ENCODE assay signal across 18 mouse cellular contexts in genomic region chr14:76478076-76478475, GRCm38 (mm10).
DNase-seq lines count a peak whose midpoint lies in the region; ATAC-seq and TF ChIP-seq lines count a peak whose summit lies in the region.
"Had no signal": no experiment of that assay in that cellular context is flagged by ENCODE, and none has a peak within 500 bp of the region (broad histone marks: within the 10 kb centered on the region; RNA-seq: fewer than 3 reads in every experiment).

No protein-coding gene starts in this region.

- no peaks in the 10 kb centered on the region for H3K27me3 ChIP-seq in hindbrain, embryonic 14.5 days (ENCODE audit: control insufficient read depth, insufficient read depth, low read length)
- no peaks in the 10 kb centered on the region for H3K27me3 ChIP-seq in hindbrain, embryonic 13.5 days
- H3K27me3 ChIP-seq in testis, adult 2 months (ENCODE audit: control insufficient read depth, insufficient read depth, low read length), result no peaks in the 10 kb centered on the region
- H3K27me3 ChIP-seq in midbrain, postnatal 0 days (ENCODE audit: insufficient read depth, low read length), result no peaks in the 10 kb centered on the region
- H3K27me3 ChIP-seq: embryonic facial prominence, embryonic 13.5 days; forebrain, embryonic 13.5 days; hindbrain, embryonic 12.5 days; Patski had no signal

- WGBS in hindbrain, embryonic 14.5 days, result 50% methylated on average over 2 of the region's 2 CpGs
- WGBS in hindbrain, embryonic 13.5 days, result 75% methylated on average over 2 of the region's 2 CpGs
- WGBS in midbrain, postnatal 0 days, result 68% methylated on average over 2 of the region's 2 CpGs

- H3K4me2 ChIP-seq in hindbrain, embryonic 14.5 days (replicated peaks), result no peak overlapping the region
- H3K4me2 ChIP-seq in hindbrain, embryonic 13.5 days, result no peak overlapping the region
- H3K4me2 ChIP-seq in midbrain, postnatal 0 days (ENCODE audit: low read depth, low read length, poor library complexity, severe bottlenecking), result no peak overlapping the region
- H3K4me2 ChIP-seq: embryonic facial prominence, embryonic 13.5 days; forebrain, embryonic 13.5 days; hindbrain, embryonic 12.5 days had no signal

- no peaks in the 10 kb centered on the region for H3K36me3 ChIP-seq in hindbrain, embryonic 14.5 days (replicated peaks; ENCODE audit: control insufficient read depth, insufficient read depth)
- no peaks in the 10 kb centered on the region for H3K36me3 ChIP-seq in hindbrain, embryonic 13.5 days
- H3K36me3 ChIP-seq in testis, adult 2 months (ENCODE audit: control insufficient read depth, insufficient read depth, low read length), result no peaks in the 10 kb centered on the region
- no peaks in the 10 kb centered on the region for H3K36me3 ChIP-seq in midbrain, postnatal 0 days (ENCODE audit: insufficient read depth, low read length)
- H3K36me3 ChIP-seq: embryonic facial prominence, embryonic 13.5 days; G1E; hindbrain, embryonic 12.5 days had no signal

- H3K4me3 ChIP-seq in hindbrain, embryonic 14.5 days (replicated peaks; ENCODE audit: low read length), result no peak overlapping the region
- no peak overlapping the region for H3K4me3 ChIP-seq in hindbrain, embryonic 13.5 days
- H3K4me3 ChIP-seq in testis, adult 2 months (ENCODE audit: control insufficient read depth, low read depth, low read length), result peak overlapping the region; percentile 74
- no peak overlapping the region for H3K4me3 ChIP-seq in midbrain, postnatal 0 days (ENCODE audit: low read depth, low read length)
- H3K4me3 ChIP-seq: embryonic facial prominence, embryonic 13.5 days; forebrain, embryonic 13.5 days; hindbrain, embryonic 12.5 days had no signal

- no peak overlapping the region for H3K27ac ChIP-seq in hindbrain, embryonic 14.5 days
- no peak overlapping the region for H3K27ac ChIP-seq in hindbrain, embryonic 13.5 days
- peak overlapping the region; percentile 23 for H3K27ac ChIP-seq in testis, adult 2 months (ENCODE audit: control insufficient read depth, insufficient read depth, low read depth, low read length)
- H3K27ac ChIP-seq in midbrain, postnatal 0 days (ENCODE audit: low read depth, low read length), result no peak overlapping the region
- H3K27ac ChIP-seq: embryonic facial prominence, embryonic 13.5 days; forebrain, embryonic 13.5 days; hindbrain, embryonic 12.5 days had no signal

- H3K9me3 ChIP-seq in hindbrain, embryonic 14.5 days (ENCODE audit: control insufficient read depth, low read length), result no peaks in the 10 kb centered on the region
- H3K9me3 ChIP-seq in hindbrain, embryonic 13.5 days, result no peaks in the 10 kb centered on the region
- no peaks in the 10 kb centered on the region for H3K9me3 ChIP-seq in midbrain, postnatal 0 days (ENCODE audit: low read length)
- H3K9me3 ChIP-seq: embryonic facial prominence, embryonic 13.5 days; forebrain, embryonic 13.5 days; hindbrain, embryonic 12.5 days had no signal

- no peak for TF ChIP-seq CTCF in testis, adult 2 months (IDR thresholded peaks at IDR 0.05; ENCODE audit: control insufficient read depth, insufficient read depth, insufficient replicate concordance, low read depth, low read length)
- no peak for TF ChIP-seq CTCF in midbrain, postnatal 0 days (IDR thresholded peaks at IDR 0.05)

- no peak overlapping the region for H3K9ac ChIP-seq in hindbrain, embryonic 14.5 days
- H3K9ac ChIP-seq in hindbrain, embryonic 13.5 days, result no peak overlapping the region
- H3K9ac ChIP-seq in midbrain, postnatal 0 days (replicated peaks; ENCODE audit: low read length, poor library complexity, severe bottlenecking), result no peak overlapping the region
- H3K9ac ChIP-seq: embryonic facial prominence, embryonic 13.5 days; forebrain, embryonic 13.5 days; hindbrain, embryonic 12.5 days had no signal

- no peak for TF ChIP-seq POLR2A in testis, adult 2 months (IDR thresholded peaks at IDR 0.05; ENCODE audit: control insufficient read depth, low read depth, low read length)

- no peak for DNase-seq in hindbrain, embryonic 14.5 days (ENCODE audit: low spot score)
- DNase-seq in testis, postnatal 10 days (ENCODE audit: low spot score), result no peak
- DNase-seq in R1 (ENCODE audit: low read depth, low spot score), result peak; percentile 73
- no peak for DNase-seq in midbrain, postnatal 0 days (ENCODE audit: low spot score)
- no peak for DNase-seq in thymus, postnatal 4 days
- DNase-seq: cerebellum, adult 18-20 months; cerebellum, adult 9-11 months; cerebellum, postnatal 36 days; gastrocnemius, adult 2 months; gastrocnemius, postnatal 25 days; heart, postnatal 10 days had no signal

- ATAC-seq in hindbrain, embryonic 14.5 days (ENCODE audit: low FRiP score), result 0 out of 2 replicates have a peak, but pooled peaks have one; percentile 29
- no peak for ATAC-seq in hindbrain, embryonic 13.5 days (ENCODE audit: low FRiP score)
- no peak for ATAC-seq in midbrain, postnatal 0 days (ENCODE audit: low FRiP score)
- ATAC-seq: forebrain, embryonic 13.5 days had no signal

- H3K4me1 ChIP-seq in hindbrain, embryonic 14.5 days (replicated peaks; ENCODE audit: control insufficient read depth, insufficient read depth, low read length), result 0 out of 2 replicates have a peak, but pooled peaks cover 11% of the 10 kb centered on the region
- H3K4me1 ChIP-seq in hindbrain, embryonic 13.5 days (replicated peaks), result peaks cover 13% of the 10 kb centered on the region
- H3K4me1 ChIP-seq in testis, adult 2 months (ENCODE audit: control insufficient read depth, insufficient read depth, low read length), result peaks cover 21% of the 10 kb centered on the region
- H3K4me1 ChIP-seq in midbrain, postnatal 0 days (ENCODE audit: insufficient read depth, low read length), result no peaks in the 10 kb centered on the region
- H3K4me1 ChIP-seq: forebrain, embryonic 13.5 days had no signal
